16 mouse cellular contexts compared by ENCODE assay signal in the genomic region with DNA sequence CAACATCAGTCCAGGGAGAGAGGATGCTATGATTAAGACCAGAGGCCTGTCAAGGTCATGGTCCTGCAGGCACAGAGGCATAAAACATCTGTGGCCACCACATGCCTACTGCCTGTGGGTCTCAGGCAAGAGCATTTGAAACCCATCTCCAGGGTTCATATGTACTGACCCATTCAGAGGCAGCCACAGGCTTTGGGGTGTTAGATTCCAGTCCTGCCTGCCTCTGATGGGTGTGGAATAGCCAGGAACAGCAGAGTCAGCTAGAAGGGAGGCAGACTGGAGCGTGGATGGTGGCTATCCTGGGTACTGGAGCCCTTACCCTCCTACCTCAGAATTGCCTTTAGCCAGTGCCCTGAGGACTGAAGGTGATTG.
DNase-seq lines count a peak whose midpoint lies in the region; ATAC-seq and TF ChIP-seq lines count a peak whose summit lies in the region.
"Had no signal": no experiment of that assay in that cellular context is flagged by ENCODE, and none has a peak within 500 bp of the region (broad histone marks: within the 10 kb centered on the region; RNA-seq: fewer than 3 reads in every experiment).

No protein-coding gene starts in this region.

- no peaks in the 10 kb centered on the region for H3K36me3 ChIP-seq in kidney, embryonic 14.5 days (ENCODE audit: control insufficient read depth, insufficient read depth, low read length)
- no peaks in the 10 kb centered on the region for H3K36me3 ChIP-seq in ES-E14 (ENCODE audit: control insufficient read depth, insufficient read depth, low read length, poor library complexity, severe bottlenecking)
- H3K36me3 ChIP-seq in limb, embryonic 11.5 days (ENCODE audit: control insufficient read depth, insufficient read depth, low read length), result no peaks in the 10 kb centered on the region
- H3K36me3 ChIP-seq: limb, embryonic 15.5 days had no signal

- peak overlapping the region; percentile 81 for H3K27ac ChIP-seq in cerebellum, adult 2 months (ENCODE audit: insufficient read depth, low read length)
- H3K27ac ChIP-seq in kidney, embryonic 14.5 days (ENCODE audit: low read depth, low read length), result no peak overlapping the region
- H3K27ac ChIP-seq in ES-E14 (ENCODE audit: insufficient read depth, low read depth, low read length, poor library complexity, severe bottlenecking), result 0 out of 2 replicates have a peak overlapping the region, but pooled peaks have one; percentile 15
- H3K27ac ChIP-seq in limb, embryonic 11.5 days (replicated peaks; ENCODE audit: low read depth, low read length), result no peak overlapping the region
- H3K27ac ChIP-seq: limb, embryonic 15.5 days; stomach, postnatal 0 days had no signal

- H3K9ac ChIP-seq in kidney, embryonic 14.5 days (ENCODE audit: low read depth, low read length), result no peak overlapping the region
- no peak overlapping the region for H3K9ac ChIP-seq in ES-E14 (ENCODE audit: insufficient read depth, low read depth, low read length, poor library complexity, severe bottlenecking)
- 0 out of 2 replicates have a peak overlapping the region, but pooled peaks have one; percentile 22 for H3K9ac ChIP-seq in limb, embryonic 11.5 days (ENCODE audit: low read length)
- H3K9ac ChIP-seq: forebrain, postnatal 0 days; limb, embryonic 15.5 days; liver, postnatal 0 days had no signal

- no peak for TF ChIP-seq CTCF in cerebellum, adult 2 months (IDR thresholded peaks at IDR 0.05; ENCODE audit: borderline replicate concordance, insufficient read depth, low read depth, low read length)

- peaks cover 81% of the 10 kb centered on the region for H3K4me1 ChIP-seq in cerebellum, adult 2 months (ENCODE audit: control insufficient read depth, insufficient read depth, low read length)
- H3K4me1 ChIP-seq in kidney, embryonic 14.5 days (ENCODE audit: control insufficient read depth, insufficient read depth, low read length), result peaks cover 5% of the 10 kb centered on the region; the same call in 1 of the 2 replicates
- peaks cover 4 to 22% of the 10 kb centered on the region in 2 experiments; a peak in 3 of 4 replicates for H3K4me1 ChIP-seq in ES-E14 (ENCODE audit: control insufficient read depth in 2 of 2, insufficient read depth in 2 of 2, low read length in 2 of 2, poor library complexity in 1 of 2)
- no peaks in the 10 kb centered on the region for H3K4me1 ChIP-seq in limb, embryonic 11.5 days (ENCODE audit: control insufficient read depth, insufficient read depth, low read length)

- WGBS in cerebellum, adult 2 months, result 21% methylated on average over 1 of the region's 1 CpGs
- 40% methylated on average over 1 of the region's 1 CpGs for WGBS in kidney, embryonic 14.5 days
- 73% methylated on average over 1 of the region's 1 CpGs for WGBS in limb, embryonic 11.5 days

- H3K27me3 ChIP-seq in cerebellum, adult 2 months (ENCODE audit: control insufficient read depth, insufficient read depth, low read length), result no peaks in the 10 kb centered on the region
- H3K27me3 ChIP-seq in kidney, embryonic 14.5 days (ENCODE audit: control insufficient read depth, insufficient read depth, low read length), result no peaks in the 10 kb centered on the region
- no peaks in the 10 kb centered on the region for H3K27me3 ChIP-seq in limb, embryonic 11.5 days (ENCODE audit: control insufficient read depth, insufficient read depth, low read length)
- H3K27me3 ChIP-seq: limb, embryonic 15.5 days had no signal

- no peak overlapping the region for H3K4me3 ChIP-seq in cerebellum, adult 2 months (replicated peaks; ENCODE audit: insufficient read depth, low read depth, low read length)
- H3K4me3 ChIP-seq in kidney, embryonic 14.5 days (ENCODE audit: low read length), result no peak overlapping the region
- no peak overlapping the region for H3K4me3 ChIP-seq in ES-E14 (ENCODE audit: insufficient read depth in 1 of 2, low read depth in 1 of 2, low read length in 2 of 2, poor library complexity in 1 of 2, severe bottlenecking in 1 of 2)
- H3K4me3 ChIP-seq in limb, embryonic 11.5 days (ENCODE audit: low read depth, low read length), result no peak overlapping the region
- H3K4me3 ChIP-seq: limb, embryonic 15.5 days had no signal

- intact Hi-C loops in left cerebral cortex, postnatal 4 days (cut with DNase I), result no loop called here

- DNase-seq in cerebellum, adult 2 months, result peak; percentile 41 to 58
- DNase-seq in cerebellum, postnatal 4 days (ENCODE audit: low spot score in 2 of 2), result no peak
- no peak for DNase-seq in kidney, postnatal 36 days
- no peak for DNase-seq in ES-E14 (ENCODE audit: low read depth, low spot score)
- no peak for DNase-seq in limb, embryonic 11.5 days (ENCODE audit: low spot score)
- no peak for DNase-seq in ovary, adult 18-20 months (ENCODE audit: low spot score)
- DNase-seq in left cerebral cortex, postnatal 4 days, result no peak
- DNase-seq: cerebellum, adult 9-11 months; forebrain, postnatal 0 days; kidney, adult 8-10 months; liver, postnatal 0 days; right cerebral cortex, postnatal 25 days; thymus, postnatal 4 days had no signal

- ATAC-seq in kidney, embryonic 14.5 days (ENCODE audit: low FRiP score, low TSS enrichment), result peak; percentile 76
- no peak for ATAC-seq in limb, embryonic 11.5 days (ENCODE audit: insufficient number of reproducible peaks, low FRiP score, low TSS enrichment, low read depth)
- ATAC-seq: forebrain, postnatal 0 days; liver, postnatal 0 days had no signal

- in situ Hi-C loops in ES-E14 (cut with MboI; ENCODE audit: low sequenced_read_pairs in 2 of 2, unreplicated experiment in 2 of 2), result no loop called here

- no peak overlapping the region for H3K4me2 ChIP-seq in kidney, embryonic 14.5 days (replicated peaks; ENCODE audit: low read depth, low read length)
- H3K4me2 ChIP-seq in limb, embryonic 11.5 days (ENCODE audit: low read depth, severe bottlenecking), result no peak overlapping the region
- H3K4me2 ChIP-seq: limb, embryonic 15.5 days had no signal

- no peaks in the 10 kb centered on the region for H3K9me3 ChIP-seq in kidney, embryonic 14.5 days (ENCODE audit: control insufficient read depth, low read length)
- H3K9me3 ChIP-seq in ES-E14 (ENCODE audit: control insufficient read depth, insufficient read depth, low read depth, low read length), result no peaks in the 10 kb centered on the region
- no peaks in the 10 kb centered on the region for H3K9me3 ChIP-seq in limb, embryonic 11.5 days (ENCODE audit: control insufficient read depth, low read length)
- H3K9me3 ChIP-seq: limb, embryonic 15.5 days had no signal

- TF ChIP-seq POLR2A in cerebellum, adult 2 months (IDR thresholded peaks at IDR 0.05; ENCODE audit: borderline replicate concordance, insufficient read depth, low read length), result no peak

TF ChIP-seq in ES-E14, 5 proteins besides CTCF, POLR2A, EP300 and RAD21:
- TF ChIP-seq CHD2 (IDR thresholded peaks at IDR 0.05; ENCODE audit: low read depth, low read length) (no peak), ZC3H11A (IDR thresholded peaks at IDR 0.05; ENCODE audit: borderline replicate concordance, low read depth, low read length) (no peak), HCFC1 (IDR thresholded peaks at IDR 0.05; ENCODE audit: borderline replicate concordance, insufficient read depth, low read length) (no peak), ZNF384 (IDR thresholded peaks at IDR 0.05; ENCODE audit: low read depth, low read length) (no peak), MAFK (IDR thresholded peaks at IDR 0.05; ENCODE audit: insufficient read depth, low read depth, low read length) (no peak)

Comparison
In these comparisons a context has a peak if more than half of its experiments do, and no peak if none do; other contexts are left out.
1. DNase-seq: peak in cerebellum, adult 2 months (2 of 2); none in cerebellum, postnatal 4 days (0 of 2), kidney, postnatal 36 days (0 of 2), ES-E14 (single experiment), limb, embryonic 11.5 days (single experiment), ovary, adult 18-20 months (single experiment) and left cerebral cortex, postnatal 4 days (single experiment).
2. H3K27ac ChIP-seq: peak in cerebellum, adult 2 months (single experiment) and ES-E14 (single experiment); none in kidney, embryonic 14.5 days (single experiment) and limb, embryonic 11.5 days (single experiment).